Mouse (Mus musculus): ENCODE measurements at regions not wholly inside any gene's neighbourhood (a gene's known extent, or its start where the extent isn't known, plus 50 kb on each side); places are given as distances from the start of the nearest gene placed in this dataset.

GRCm38 (mm10) chr15:56844574-56844973 is 632.9 kb downstream of the Slc22a22 start:
- TF ChIP-seq CTCF (IDR thresholded peaks at IDR 0.05; ENCODE audit: borderline replicate concordance, insufficient read depth, low read depth, low read length) (no peak), POLR2A (IDR thresholded peaks at IDR 0.05; ENCODE audit: borderline replicate concordance, insufficient read depth, low read length) (no peak)

Measured in cerebellum, adult 2 months (tissue).